Mouse (Mus musculus) liver, postnatal 0 days (tissue): Measurements from ENCODE around the gene Ppie. TPM values are rescaled to one million over a fixed set of nuclear protein-coding genes. Genes with fewer than 3 reads are reported as not detected.
"Not testable (repeated sequence)": the region's sequence is repeated elsewhere in the genome, so short reads cannot be mapped to it uniquely, and the experiment has no call there.

Experiments
- ATAC-seq: fragments of 200-750 bp; cut with Nextera tagmentation; 2 replicates; pipeline ENCODE4 v1.8.0; 2017; ENCODE audit warnings: mild to moderate bottlenecking, moderate library complexity
- DNase-seq: peaks from one replicate; pipeline ENCODE4 v3.0.0-alpha.2; 2016
- H3K27ac ChIP-seq: fragments of 300-500 bp; sonication (generic); 2 replicates; pipeline ENCODE4 v1.5.1; 2014; ENCODE audit warnings: antibody characterized with exemption, moderate library complexity, mild to moderate bottlenecking, low read depth
- H3K27me3 ChIP-seq: fragments of 300-500 bp; sonication (generic); 2 replicates; pipeline ENCODE4 v1.6.1; 2014; ENCODE audit warnings: low read length, control low read depth, mixed read lengths; ENCODE audit not compliant: insufficient read depth
- H3K36me3 ChIP-seq: fragments of 300-500 bp; sonication (generic); replicated peaks from 2 replicates; pipeline ENCODE4 v1.6.1; 2014; ENCODE audit warnings: mild to moderate bottlenecking, control low read depth, low read length, moderate library complexity, mixed read lengths; ENCODE audit not compliant: insufficient read depth
- H3K4me1 ChIP-seq: fragments of 300-500 bp; sonication (generic); 2 replicates; pipeline ENCODE4 v1.6.1; 2014; ENCODE audit warnings: antibody characterized with exemption, mild to moderate bottlenecking, control low read depth; ENCODE audit not compliant: insufficient read depth
- H3K4me2 ChIP-seq: fragments of 300-500 bp; sonication (generic); 2 replicates; pipeline ENCODE4 v1.6.1; 2014; ENCODE audit warnings: low read depth, mild to moderate bottlenecking, low read length, moderate library complexity, mixed read lengths
- H3K4me3 ChIP-seq: fragments of 300-500 bp; sonication (generic); 2 replicates; pipeline ENCODE4 v1.5.1; 2014; ENCODE audit warnings: low read depth, low read length
- H3K9ac ChIP-seq: fragments of 300-500 bp; sonication (generic); replicated peaks from 2 replicates; pipeline ENCODE4 v1.6.1; 2014; ENCODE audit warnings: mild to moderate bottlenecking, moderate library complexity
- H3K9me3 ChIP-seq: fragments of 300-500 bp; sonication (generic); 2 replicates; pipeline ENCODE4 v1.6.1; 2016; ENCODE audit warnings: mild to moderate bottlenecking, control low read depth, low read length, mixed read lengths
- CTCF ChIP-seq: sonication (generic); IDR thresholded peaks from 2 replicates; pipeline ENCODE4 v1.5.1; 2016; ENCODE audit warnings: antibody characterized with exemption, low read depth
- EP300 ChIP-seq: IDR thresholded peaks from 2 replicates; pipeline ENCODE4 v1.6.1; 2016; ENCODE audit warnings: antibody characterized with exemption, low read depth, mild to moderate bottlenecking
- WGBS: fragments of 180-500 bp; shearing (Covaris S2); extraction: QIAGEN DNeasy Blood & Tissue Kit; methylation state at CpG from one replicate; pipeline ENCODE4 v1.1.7; 2014; ENCODE audit not compliant: insufficient replicate concordance; 5-methylcytosine and 5-hydroxymethylcytosine counted together
- polyA plus RNA-seq: library from polyadenylated mRNA; unstranded; fragments of >200 nt; fragmentation: Nextera tagmentation; extraction: Ambion mirVana; gene quantifications from 2 replicates; pipeline ENCODE4 v1.2.1, GENCODE M21; 2015

Ppie gene
- polyA plus RNA-seq, 1 experiment from 2014 or later: 26.6 TPM

GRCm38 (mm10) chr4:123106864-123107263 is 32.9 kb downstream of the Ppie start:
- Histone ChIP-seq H3K4me1 (peaks cover 9% of the 10 kb centered on the region; the same call in 1 of the 2 replicates), H3K27me3 (peaks cover 22% of the 10 kb centered on the region), H3K9me3 (no peaks in the 10 kb centered on the region), H3K9ac (no peak overlapping the region), H3K27ac (no peak overlapping the region), H3K4me2 (no peak overlapping the region), H3K4me3 (no peak overlapping the region), H3K36me3 (no peaks in the 10 kb centered on the region)
- DNase-seq (no peak), ATAC-seq (no peak)
- TF ChIP-seq EP300 (no peak), CTCF (no peak)
- WGBS: 72% methylated on average over 2 of the region's 2 CpGs

GRCm38 (mm10) chr4:123105929-123106328 is 33.8 kb downstream of the Ppie start:
- not testable (repeated sequence) for H3K4me3 ChIP-seq, H3K36me3 ChIP-seq, DNase-seq, H3K9me3 ChIP-seq, H3K4me2 ChIP-seq, H3K4me1 ChIP-seq, H3K9ac ChIP-seq, H3K27ac ChIP-seq
- ATAC-seq: peak; percentile 65
- H3K27me3 ChIP-seq: peaks cover 22% of the 10 kb centered on the region
- WGBS: 52% methylated on average over 7 of the region's 7 CpGs

GRCm38 (mm10) chr4:123105451-123105790 is 34.3 kb downstream of the Ppie start:
- no peak for TF ChIP-seq CTCF
- TF ChIP-seq EP300: no peak
- Histone ChIP-seq H3K27me3 (peaks cover 22% of the 10 kb centered on the region), H3K4me2 (peak overlapping the region; percentile 55), H3K4me1 (peaks cover 9% of the 10 kb centered on the region; the same call in 1 of the 2 replicates), H3K36me3 (no peaks in the 10 kb centered on the region), H3K4me3 (0 out of 2 replicates have a peak overlapping the region, but pooled peaks have one; percentile 19), H3K9me3 (no peaks in the 10 kb centered on the region), H3K9ac (no peak overlapping the region), H3K27ac (no peak overlapping the region)
- WGBS: 28% methylated on average over 24 of the region's 24 CpGs
- DNase-seq: no peak
- ATAC-seq: peak; percentile 27

- Histone ChIP-seq H3K27ac (no peak within 1 kb of the TSS), H3K4me2 (peak within 1 kb of the TSS; percentile 55), H3K9me3 (no peaks in the 10 kb centered on the region), H3K27me3 (peaks cover 22% of the 10 kb centered on the region), H3K36me3 (no peaks in the 10 kb centered on the region), H3K9ac (no peak within 1 kb of the TSS), H3K4me3 (peak within 1 kb of the TSS; percentile 19; the same call in 1 of the 2 replicates), H3K4me1 (peaks cover 9% of the 10 kb centered on the region; the same call in 1 of the 2 replicates)
- ATAC-seq (peak; percentile 22; the same call in 1 of the 2 replicates), DNase-seq (no peak)
- TF ChIP-seq CTCF (no peak), EP300 (no peak)
- WGBS: 7% methylated on average over 67 of the region's 75 CpGs
Measured at GRCm38 (mm10) chr4:123104651-123105450, 34.9 kb downstream of the Ppie start, which contains the start of gene Bmp8b. TSS of gene Bmp8b (plus strand) at chr4:123105165.

- no peaks in the 10 kb centered on the region; the same call in 1 of the 2 replicates for H3K4me1 ChIP-seq
- WGBS: 54% methylated on average over 8 of the region's 9 CpGs
- no peak for DNase-seq
- TF ChIP-seq EP300 (no peak), CTCF (no peak)
- no peak overlapping the region for H3K9ac ChIP-seq
- peak overlapping the region; percentile 39 for H3K4me2 ChIP-seq
- no peaks in the 10 kb centered on the region for H3K27me3 ChIP-seq
- no peaks in the 10 kb centered on the region for H3K9me3 ChIP-seq
- ATAC-seq: peak; percentile 57
- H3K36me3 ChIP-seq: no peaks in the 10 kb centered on the region
- H3K27ac ChIP-seq: peak overlapping the region; percentile 45; the same call in 1 of the 2 replicates
- H3K4me3 ChIP-seq: peak overlapping the region; percentile 12; the same call in 1 of the 2 replicates
Measured at GRCm38 (mm10) chr4:123093869-123094268, 45.9 kb downstream of the Ppie start.

GRCm38 (mm10) chr4:123093064-123093776 is 46.5 kb downstream of the Ppie start:
- Histone ChIP-seq H3K36me3 (no peaks in the 10 kb centered on the region), H3K4me3 (peak overlapping the region; percentile 12; the same call in 1 of the 2 replicates), H3K27me3 (no peaks in the 10 kb centered on the region), H3K4me2 (peak overlapping the region; percentile 39), H3K9me3 (no peaks in the 10 kb centered on the region), H3K4me1 (no peaks in the 10 kb centered on the region; the same call in 1 of the 2 replicates), H3K27ac (peak overlapping the region; percentile 64; the same call in 1 of the 2 replicates), H3K9ac (no peak overlapping the region)
- ATAC-seq (peak; percentile 96), DNase-seq (peak; percentile 54)
- 41% methylated on average over 17 of the region's 17 CpGs for WGBS
- no peak for TF ChIP-seq CTCF
- TF ChIP-seq EP300: peak; percentile 51; the same call in 1 of the 2 replicates
